Mouse (Mus musculus): Measurements from ENCODE around the gene Vav3.

Gene Vav3

DNA sequence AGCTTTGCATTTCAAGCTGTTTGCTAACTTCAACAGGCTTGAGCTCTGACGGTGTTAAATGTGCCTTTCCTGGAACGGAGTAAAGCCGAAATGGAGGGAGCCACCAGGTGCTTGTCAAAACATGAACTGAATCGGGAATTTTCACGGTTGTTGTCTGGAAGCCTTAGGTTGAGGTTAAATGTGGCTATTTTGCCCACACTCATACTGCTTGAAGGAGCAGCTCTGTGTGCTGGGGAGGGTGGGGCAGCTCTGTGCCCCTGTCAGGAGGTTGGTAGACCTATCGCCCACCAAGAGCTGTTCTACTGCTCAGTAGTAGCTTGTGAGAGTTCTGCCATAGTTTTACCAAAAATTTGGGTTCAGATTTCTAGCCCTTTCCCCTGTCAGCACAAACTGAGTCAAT, 233.7 kb downstream of the Vav3 start:
- DNase-seq (ENCODE audit: low read depth, low spot score): no peak

GRCm38 (mm10) chr3:109578347-109578746, 237.9 kb downstream of the Vav3 start:
- DNase-seq (ENCODE audit: low read depth, low spot score): no peak

GRCm38 (mm10) chr3:109578983-109579382, 238.5 kb downstream of the Vav3 start:
- DNase-seq (ENCODE audit: low read depth, low spot score): no peak

- no peak for DNase-seq (ENCODE audit: low read depth, low spot score)
Measured at GRCm38 (mm10) chr3:109585946-109586345, 245.5 kb downstream of the Vav3 start.

- DNase-seq (ENCODE audit: low read depth, low spot score): no peak
Measured at GRCm38 (mm10) chr3:109592970-109593369, 252.5 kb downstream of the Vav3 start.

DNA sequence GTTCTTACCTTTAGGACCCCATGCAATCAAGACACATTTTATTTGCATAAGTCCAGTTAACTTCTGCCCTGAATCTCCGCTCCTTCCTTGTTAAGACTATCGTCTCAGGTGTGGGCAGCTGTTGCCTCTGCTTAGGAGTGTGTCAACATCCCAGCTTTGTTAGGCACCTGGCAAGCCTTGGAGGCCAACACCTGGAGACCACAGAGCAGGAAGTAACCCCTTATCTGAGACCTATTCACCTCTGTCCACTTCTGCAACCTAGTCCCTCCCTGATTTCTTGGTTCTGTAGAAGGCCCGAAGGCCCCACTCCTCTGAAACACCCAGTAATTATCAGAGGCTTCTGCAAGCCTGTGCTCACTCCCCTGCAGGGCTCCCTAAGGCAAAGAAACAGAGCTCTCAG, 255.6 kb downstream of the Vav3 start:
- no peak for DNase-seq (ENCODE audit: low read depth, low spot score)

DNA sequence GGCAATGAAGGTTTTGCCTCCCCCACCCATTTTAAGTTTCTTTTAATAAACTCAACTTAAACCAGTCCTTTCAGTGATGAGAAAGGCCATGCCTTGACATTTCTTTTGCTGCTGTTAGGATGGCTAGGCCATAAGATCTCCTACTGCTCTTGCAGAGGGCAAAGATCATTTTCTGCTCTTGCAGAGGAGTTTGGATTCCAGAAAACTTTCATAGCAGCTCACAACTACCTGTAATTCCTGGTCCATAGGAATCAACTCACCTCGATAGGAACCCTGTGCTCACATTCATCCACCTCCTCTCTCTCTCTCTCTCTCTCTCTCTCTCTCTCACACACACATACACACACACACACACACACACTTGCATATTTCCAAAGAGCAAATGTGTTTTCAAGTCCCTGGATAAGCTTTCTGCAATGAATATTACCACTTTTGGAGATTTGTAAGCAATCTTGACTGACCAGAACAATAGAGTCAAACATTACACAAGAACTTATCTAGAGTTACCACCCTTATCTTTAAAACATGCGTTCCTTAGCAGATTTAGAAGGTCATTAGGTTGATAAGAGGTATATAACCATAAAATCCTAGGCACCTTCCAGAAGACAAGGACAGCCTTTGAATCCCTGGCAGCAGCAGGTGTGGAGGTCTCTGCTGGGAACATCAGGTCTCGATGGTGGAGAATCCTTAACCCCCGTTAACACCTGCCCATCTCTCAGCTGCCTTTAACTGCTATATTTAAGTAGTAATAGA, 260.4 kb downstream of the Vav3 start:
- DNase-seq (ENCODE audit: low read depth, low spot score): no peak

GRCm38 (mm10) chr3:109602753-109603152, 262.3 kb downstream of the Vav3 start:
- no peak for DNase-seq (ENCODE audit: low read depth, low spot score)

- no peak for DNase-seq (ENCODE audit: low read depth, low spot score)
Measured at GRCm38 (mm10) chr3:109606121-109606520, 265.7 kb downstream of the Vav3 start.

- DNase-seq (ENCODE audit: low read depth, low spot score): no peak
Measured at GRCm38 (mm10) chr3:109621721-109622120, 281.3 kb downstream of the Vav3 start.

DNA sequence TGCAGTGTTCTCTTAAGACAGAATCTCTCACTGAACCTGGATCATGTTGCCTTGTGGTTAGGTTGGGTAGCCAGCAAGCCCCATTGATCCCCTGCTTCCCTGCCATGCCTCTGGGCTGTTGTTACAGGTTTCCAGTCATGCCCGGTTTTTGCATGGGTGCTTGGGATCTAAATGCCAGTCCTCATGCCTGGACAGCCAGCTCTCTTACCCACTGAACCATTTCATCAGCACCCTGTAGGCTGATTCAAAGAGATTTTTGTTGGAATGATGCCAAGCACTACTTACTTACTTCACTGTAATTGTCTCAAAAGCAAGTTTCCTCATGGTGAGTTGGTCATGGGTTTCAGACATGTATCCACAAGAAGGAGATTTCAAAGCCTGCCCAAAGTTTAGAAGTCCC, 281.9 kb downstream of the Vav3 start:
- DNase-seq (ENCODE audit: low read depth, low spot score): no peak

- DNase-seq (ENCODE audit: low read depth, low spot score): no peak
Measured at GRCm38 (mm10) chr3:109622816-109623215, 282.4 kb downstream of the Vav3 start.

GRCm38 (mm10) chr3:109623770-109624169, 283.3 kb downstream of the Vav3 start:
- no peak for DNase-seq (ENCODE audit: low read depth, low spot score)

DNA sequence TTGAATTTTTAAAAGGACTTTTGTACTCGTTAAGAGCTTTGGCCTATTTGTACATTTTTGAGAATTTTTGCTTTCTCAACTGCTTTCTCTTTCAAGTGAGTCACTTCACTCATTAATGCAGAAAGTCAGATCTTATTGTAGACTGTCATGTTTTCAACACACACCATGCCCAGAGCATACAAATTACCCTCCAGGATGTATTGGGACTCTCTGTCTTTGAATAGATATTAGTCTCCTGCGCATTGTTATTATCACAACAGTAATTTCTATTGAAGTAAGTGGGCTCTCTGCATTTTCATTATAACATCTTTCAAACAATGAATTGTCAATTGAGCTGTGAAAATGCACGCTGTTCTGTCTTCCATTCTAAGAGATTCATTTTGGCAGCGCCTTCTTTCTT, 295.6 kb downstream of the Vav3 start:
- DNase-seq (ENCODE audit: low read depth, low spot score): no peak

- DNase-seq (ENCODE audit: low read depth, low spot score): no peak
Measured at GRCm38 (mm10) chr3:109639386-109639785, 298.9 kb downstream of the Vav3 start.

- no peak for DNase-seq (ENCODE audit: low read depth, low spot score)
Measured at GRCm38 (mm10) chr3:109640796-109641195, 300.3 kb downstream of the Vav3 start.

- no peak for DNase-seq (ENCODE audit: low read depth, low spot score)
Measured at GRCm38 (mm10) chr3:109648242-109648641, 307.8 kb downstream of the Vav3 start.

GRCm38 (mm10) chr3:109651479-109651878, 311.0 kb downstream of the Vav3 start:
- no peak for DNase-seq (ENCODE audit: low read depth, low spot score)

DNA sequence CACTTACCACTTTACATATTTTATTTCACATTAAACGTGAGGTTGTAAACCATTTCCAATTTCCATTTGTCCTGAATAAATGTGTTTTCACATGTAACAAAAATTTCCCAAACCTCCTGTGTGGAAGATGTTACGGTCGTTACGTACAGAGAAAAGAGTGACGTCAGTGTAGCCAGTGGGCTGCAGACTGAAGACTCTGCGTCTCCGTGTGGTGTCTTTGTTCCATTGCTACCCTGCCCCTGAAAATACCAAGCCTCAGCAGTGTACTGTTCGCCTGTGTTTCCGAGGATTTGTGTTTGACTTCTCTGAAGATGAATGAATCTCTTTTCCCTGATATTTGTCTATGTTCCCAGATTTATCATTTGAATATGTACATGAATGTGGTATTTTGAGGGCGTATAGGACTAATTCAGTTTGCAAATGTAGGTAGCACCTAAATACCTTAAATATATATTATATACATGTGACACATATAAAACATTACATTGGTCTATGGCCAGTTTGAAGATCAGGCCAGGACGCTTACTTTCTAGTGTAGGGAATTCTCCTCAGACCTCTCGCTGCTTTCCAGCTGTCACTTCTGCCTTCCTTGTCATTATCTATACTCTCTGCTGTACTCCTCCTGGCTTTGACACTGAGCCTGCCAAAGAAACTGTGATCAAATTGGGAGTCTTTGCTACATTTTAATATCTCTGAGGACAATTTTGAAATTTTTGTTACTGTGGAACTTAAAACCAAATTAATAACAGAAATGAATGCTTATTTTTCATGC, 312.6 kb downstream of the Vav3 start:
- DNase-seq (ENCODE audit: low read depth, low spot score): no peak

- DNase-seq (ENCODE audit: low read depth, low spot score): no peak
Measured at GRCm38 (mm10) chr3:109654386-109654785, 313.9 kb downstream of the Vav3 start.

- no peak for DNase-seq (ENCODE audit: low read depth, low spot score)
Measured at GRCm38 (mm10) chr3:109671716-109672115, 331.3 kb downstream of the Vav3 start.

DNA sequence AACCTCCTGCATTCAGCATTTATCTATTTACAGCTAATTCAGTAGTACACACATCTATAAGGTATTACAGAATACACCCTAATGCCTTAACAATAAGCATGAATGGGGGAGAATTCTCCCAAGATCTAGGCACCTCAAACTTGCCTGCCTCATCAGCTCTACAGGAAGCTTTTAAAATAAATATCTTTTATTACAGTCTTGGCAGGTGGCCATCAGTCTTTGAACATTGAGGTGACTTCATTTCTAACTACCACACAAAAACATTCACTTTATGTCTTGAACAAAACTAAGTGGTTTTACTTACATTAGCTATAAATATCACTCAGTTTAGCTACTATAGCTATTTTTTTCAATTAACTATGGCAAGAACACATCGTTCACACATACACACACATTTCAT, 332.5 kb downstream of the Vav3 start:
- DNase-seq (ENCODE audit: low read depth, low spot score): no peak

- no peak for DNase-seq (ENCODE audit: low read depth, low spot score)
Measured at GRCm38 (mm10) chr3:109680281-109680680, 339.8 kb downstream of the Vav3 start.

Data from retina, adult 2 months (tissue).